Mouse (Mus musculus) embryonic facial prominence, embryonic 10.5 days (tissue): ENCODE measurements around the gene Csnk1e. TPM values are rescaled to one million over a fixed set of nuclear protein-coding genes. Genes with fewer than 3 reads are reported as not detected.
"Not testable (repeated sequence)": the region's sequence is repeated elsewhere in the genome, so short reads cannot be mapped to it uniquely, and the experiment has no call there.

Experiments used
- DNase-seq: peaks from one replicate; pipeline ENCODE4 v3.0.0-alpha.2; 2017; ENCODE audit warnings: low spot score
- H3K27ac ChIP-seq: fragments of 300-500 bp; sonication (generic); replicated peaks from 2 replicates; pipeline ENCODE4 v1.5.1; 2016; ENCODE audit warnings: mild to moderate bottlenecking
- H3K27me3 ChIP-seq: fragments of 300-500 bp; sonication (generic); replicated peaks from 2 replicates; pipeline ENCODE4 v1.6.1; 2016; ENCODE audit warnings: low read depth, mild to moderate bottlenecking; ENCODE audit not compliant: poor library complexity, severe bottlenecking
- H3K36me3 ChIP-seq: fragments of 300-500 bp; sonication (generic); replicated peaks from 2 replicates; pipeline ENCODE4 v1.6.1; 2016; ENCODE audit warnings: mild to moderate bottlenecking, moderate library complexity
- H3K4me1 ChIP-seq: fragments of 300-500 bp; sonication (generic); 2 replicates; pipeline ENCODE4 v1.6.1; 2016
- H3K4me3 ChIP-seq: fragments of 300-500 bp; sonication (generic); 2 replicates; pipeline ENCODE4 v1.5.1; 2016; ENCODE audit warnings: mild to moderate bottlenecking, moderate library complexity
- H3K9me3 ChIP-seq: fragments of 300-500 bp; sonication (generic); 2 replicates; pipeline ENCODE4 v1.6.1; 2016; ENCODE audit warnings: mild to moderate bottlenecking
- WGBS: fragments of 180-500 bp; shearing (Covaris S2); methylation state at CpG from one replicate; pipeline ENCODE4 v1.1.7; 2016; 5-methylcytosine and 5-hydroxymethylcytosine counted together
- polyA plus RNA-seq: library from polyadenylated mRNA; unstranded; fragments of >200 nt; fragmentation: Nextera tagmentation; extraction: Ambion mirVana; gene quantifications from 2 replicates; pipeline ENCODE4 v1.2.1, GENCODE M21; 2016

The Csnk1e gene
- polyA plus RNA-seq, 1 experiment from 2014 or later: 143 TPM

GRCm38 (mm10) chr15:79470583-79470982 is 15.2 kb upstream of the Csnk1e start:
- Histone ChIP-seq H3K4me3 (peak overlapping the region; percentile 46), H3K27ac (no peak overlapping the region; the same call in 1 of the 2 replicates), H3K27me3 (peaks cover 12% of the 10 kb centered on the region), H3K36me3 (no peaks in the 10 kb centered on the region), H3K9me3 (no peaks in the 10 kb centered on the region), H3K4me1 (peaks cover 19% of the 10 kb centered on the region)
- no peak for DNase-seq
- 22% methylated on average over 17 of the region's 17 CpGs for WGBS

DNA sequence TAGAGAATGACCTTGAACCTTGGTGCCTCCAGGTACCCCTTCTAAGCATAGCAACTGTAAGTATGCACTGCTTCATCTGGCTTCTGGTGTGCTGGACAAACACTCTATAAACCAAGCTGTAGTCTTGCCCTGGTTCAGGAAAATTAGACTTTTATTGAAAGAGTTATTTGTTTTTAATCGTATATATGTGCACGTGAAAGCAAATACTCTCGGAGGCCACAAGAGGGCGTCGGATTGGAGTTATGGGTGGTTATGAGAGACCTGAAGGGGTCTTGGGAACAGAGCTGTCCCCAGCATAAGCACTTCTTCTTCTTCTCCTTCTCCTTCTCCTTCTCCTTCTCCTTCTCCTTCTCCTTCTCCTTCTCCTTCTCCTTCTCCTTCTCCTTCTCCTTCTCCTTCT is 14.2 kb upstream of the Csnk1e start:
- no peak overlapping the region for H3K27ac ChIP-seq
- no peak for DNase-seq
- H3K4me3 ChIP-seq: no peak overlapping the region
- no peaks in the 10 kb centered on the region for H3K36me3 ChIP-seq
- H3K9me3 ChIP-seq: no peaks in the 10 kb centered on the region
- H3K27me3 ChIP-seq: peaks cover 12% of the 10 kb centered on the region
- 68% methylated on average over 5 of the region's 5 CpGs for WGBS
- H3K4me1 ChIP-seq: peaks cover 19% of the 10 kb centered on the region

DNA sequence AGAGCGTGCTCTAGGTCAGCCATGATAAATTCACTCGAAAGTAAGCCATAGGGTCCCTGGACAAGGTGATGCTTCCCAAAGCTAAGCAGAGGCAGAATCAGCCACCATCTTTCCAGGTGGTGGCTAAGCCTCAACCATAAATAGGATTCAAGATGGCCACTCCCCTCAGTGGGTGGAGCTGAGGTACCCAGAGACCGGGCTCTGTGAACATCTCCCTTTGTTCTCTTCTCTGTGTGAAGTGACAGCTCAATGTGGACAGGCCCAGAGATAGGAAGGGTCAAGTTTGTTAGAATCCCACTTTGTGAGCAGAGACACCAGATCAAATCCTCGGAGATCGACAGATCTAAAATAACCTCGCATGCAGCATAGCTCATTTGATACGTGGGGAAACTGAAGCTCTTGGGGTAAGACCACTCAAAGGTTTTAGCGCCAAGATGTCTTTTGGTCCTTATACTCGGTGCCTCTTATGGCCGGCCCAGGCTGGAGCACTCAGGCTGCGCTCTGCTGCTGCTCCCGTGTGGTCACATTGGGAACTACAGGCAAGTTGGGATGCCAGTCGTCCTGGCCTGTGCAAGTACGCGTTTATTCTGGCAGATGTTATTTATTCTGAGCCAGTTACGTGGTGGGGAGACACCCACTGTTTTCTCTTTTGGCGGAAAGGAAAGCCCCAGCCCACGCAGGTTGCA is 11.4 kb upstream of the Csnk1e start:
- peaks cover 39% of the 10 kb centered on the region for H3K27me3 ChIP-seq
- H3K9me3 ChIP-seq: peaks cover 14% of the 10 kb centered on the region
- peak; percentile 87 for DNase-seq
- H3K4me3 ChIP-seq: peak overlapping the region; percentile 19; the same call in 1 of the 2 replicates
- H3K4me1 ChIP-seq: peaks cover 26% of the 10 kb centered on the region
- H3K36me3 ChIP-seq: no peaks in the 10 kb centered on the region
- WGBS: 6% methylated on average over 18 of the region's 18 CpGs
- 0 out of 2 replicates have a peak overlapping the region, but pooled peaks have one; percentile 30 for H3K27ac ChIP-seq

GRCm38 (mm10) chr15:79456546-79456945 is 1.2 kb upstream of the Csnk1e start:
- H3K4me1 ChIP-seq: peaks cover 25% of the 10 kb centered on the region
- no peak for DNase-seq
- 0 out of 2 replicates have a peak overlapping the region, but pooled peaks have one; percentile 0 for H3K27ac ChIP-seq
- peaks cover 35% of the 10 kb centered on the region for H3K27me3 ChIP-seq
- no peaks in the 10 kb centered on the region for H3K36me3 ChIP-seq
- 70% methylated on average over 6 of the region's 6 CpGs for WGBS
- peaks cover 3% of the 10 kb centered on the region; the same call in 1 of the 2 replicates for H3K9me3 ChIP-seq
- H3K4me3 ChIP-seq: no peak overlapping the region

GRCm38 (mm10) chr15:79456104-79456503 is 738 bp upstream of the Csnk1e start:
- not testable (repeated sequence) for H3K9me3 ChIP-seq, H3K4me3 ChIP-seq, H3K27ac ChIP-seq, DNase-seq, H3K36me3 ChIP-seq
- Histone ChIP-seq H3K4me1 (peaks cover 25% of the 10 kb centered on the region), H3K27me3 (peaks cover 30% of the 10 kb centered on the region)
- WGBS: 51% methylated on average over 6 of the region's 6 CpGs

GRCm38 (mm10) chr15:79453831-79454230 is 1.5 kb downstream of the Csnk1e start:
- H3K36me3 ChIP-seq: no peaks in the 10 kb centered on the region
- WGBS: 88% methylated on average over 4 of the region's 4 CpGs
- DNase-seq: no peak
- no peaks in the 10 kb centered on the region for H3K9me3 ChIP-seq
- no peak overlapping the region for H3K4me3 ChIP-seq
- H3K27ac ChIP-seq: no peak overlapping the region
- H3K27me3 ChIP-seq: peaks cover 30% of the 10 kb centered on the region
- H3K4me1 ChIP-seq: peaks cover 25% of the 10 kb centered on the region

- Histone ChIP-seq H3K36me3 (no peaks in the 10 kb centered on the region), H3K4me1 (peaks cover 12% of the 10 kb centered on the region), H3K9me3 (no peaks in the 10 kb centered on the region), H3K27ac (no peak overlapping the region), H3K27me3 (peaks cover 7% of the 10 kb centered on the region; the same call in 1 of the 2 replicates), H3K4me3 (no peak overlapping the region)
- WGBS: 92% methylated on average over 3 of the region's 3 CpGs
- no peak for DNase-seq
Measured at GRCm38 (mm10) chr15:79448041-79448440, 7.3 kb downstream of the Csnk1e start.

GRCm38 (mm10) chr15:79445786-79446654 is 9.3 kb downstream of the Csnk1e start:
- H3K4me3 ChIP-seq: no peak overlapping the region
- H3K4me1 ChIP-seq: peaks cover 20% of the 10 kb centered on the region
- no peaks in the 10 kb centered on the region for H3K9me3 ChIP-seq
- DNase-seq: no peak
- H3K27ac ChIP-seq: no peak overlapping the region
- 79% methylated on average over 8 of the region's 8 CpGs for WGBS
- H3K27me3 ChIP-seq: peaks cover 9% of the 10 kb centered on the region; the same call in 1 of the 2 replicates
- no peaks in the 10 kb centered on the region for H3K36me3 ChIP-seq

- Histone ChIP-seq H3K9me3 (no peaks in the 10 kb centered on the region), H3K4me1 (peaks cover 40% of the 10 kb centered on the region), H3K27me3 (0 out of 2 replicates have a peak, but pooled peaks cover 5% of the 10 kb centered on the region), H3K4me3 (no peak overlapping the region), H3K27ac (no peak overlapping the region), H3K36me3 (peaks cover 10% of the 10 kb centered on the region)
- 55% methylated on average over 7 of the region's 7 CpGs for WGBS
- DNase-seq: no peak
Measured at GRCm38 (mm10) chr15:79443856-79444410, 11.4 kb downstream of the Csnk1e start.

- no peak for DNase-seq
- H3K36me3 ChIP-seq: peaks cover 19% of the 10 kb centered on the region
- H3K4me1 ChIP-seq: peaks cover 49% of the 10 kb centered on the region
- peak overlapping the region; percentile 98; the same call in 1 of the 2 replicates for H3K27ac ChIP-seq
- no peaks in the 10 kb centered on the region for H3K9me3 ChIP-seq
- WGBS: 78% methylated on average over 9 of the region's 9 CpGs
- H3K4me3 ChIP-seq: peak overlapping the region; percentile 89; the same call in 1 of the 2 replicates
- H3K27me3 ChIP-seq: 0 out of 2 replicates have a peak, but pooled peaks cover 5% of the 10 kb centered on the region
Measured at GRCm38 (mm10) chr15:79442961-79443518, 12.3 kb downstream of the Csnk1e start.

DNA sequence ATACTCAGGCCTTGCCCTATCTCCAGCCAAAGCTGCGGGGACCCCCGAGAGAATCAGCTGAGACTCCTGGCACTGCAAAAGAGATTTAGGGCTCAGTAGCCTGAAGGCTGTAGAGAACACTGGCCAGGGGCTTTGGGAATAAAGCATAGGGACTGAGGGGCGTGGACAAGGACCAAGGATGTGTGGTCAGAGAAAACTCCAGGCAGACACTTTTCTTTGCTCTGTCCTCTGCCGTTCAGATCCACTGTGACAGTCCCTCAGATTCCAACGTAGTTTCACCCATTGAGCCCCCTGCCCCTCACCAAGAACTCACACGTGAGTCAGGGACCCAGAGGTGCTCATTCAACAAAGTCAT is 13.1 kb downstream of the Csnk1e start:
- H3K9me3 ChIP-seq: no peaks in the 10 kb centered on the region
- WGBS: 2% methylated on average over 6 of the region's 6 CpGs
- peak overlapping the region; percentile 98 for H3K27ac ChIP-seq
- no peak for DNase-seq
- H3K36me3 ChIP-seq: peaks cover 27% of the 10 kb centered on the region
- peak overlapping the region; percentile 89 for H3K4me3 ChIP-seq
- H3K4me1 ChIP-seq: peaks cover 57% of the 10 kb centered on the region
- H3K27me3 ChIP-seq: 0 out of 2 replicates have a peak, but pooled peaks cover 5% of the 10 kb centered on the region
